Mouse (Mus musculus) lung, adult 2 months (tissue): ENCODE data around the gene Sfta2. TPM values are rescaled to one million over a fixed set of nuclear protein-coding genes. Genes with fewer than 3 reads are reported as not detected.

ENCODE experiments used
- DNase-seq: peaks from one replicate; pipeline ENCODE4 v3.0.0; 2022
- H3K4me1 ChIP-seq: fragments of 200-500 bp; 2 replicates; pipeline ENCODE4 v1.6.1; 2011; ENCODE audit warnings: low read length; ENCODE audit not compliant: control insufficient read depth, insufficient read depth
- H3K4me3 ChIP-seq: fragments of 200-500 bp; replicated peaks from 2 replicates; pipeline ENCODE3; 2011; ENCODE audit warnings: low read depth, mild to moderate bottlenecking, control low read depth, low read length; ENCODE audit errors: extremely low read depth
- CTCF ChIP-seq: fragments of 200-500 bp; IDR thresholded peaks from 2 replicates; pipeline ENCODE4 v1.5.1; 2011; ENCODE audit warnings: mild to moderate bottlenecking, low read length, control low read depth; ENCODE audit not compliant: insufficient read depth
- POLR2A ChIP-seq: fragments of 200-500 bp; IDR thresholded peaks from 2 replicates; pipeline ENCODE4 v1.6.1; 2011; ENCODE audit warnings: low read depth, mild to moderate bottlenecking, control low read depth, low read length, borderline replicate concordance; ENCODE audit errors: extremely low read depth
- WGBS: fragments of 180-500 bp; shearing (Covaris S2); methylation state at CpG from one replicate; pipeline ENCODE4 v1.1.7; 2018; 5-methylcytosine and 5-hydroxymethylcytosine counted together
- polyA plus RNA-seq: library from polyadenylated mRNA; depleted of rRNA; stranded (reverse); fragments of >200 nt; gene quantifications from 2 replicates; pipeline ENCODE4 v1.2.3, GENCODE M21; 2012

Sfta2 gene
- polyA plus RNA-seq, 1 experiment: 257 TPM

GRCm38 (mm10) chr17:35591219-35591578 lies 10.2 kb upstream of the Sfta2 start:
- Histone ChIP-seq H3K4me1 (no peaks in the 10 kb centered on the region), H3K4me3 (no peak overlapping the region)
- DNase-seq: no peak
- TF ChIP-seq CTCF (no peak), POLR2A (no peak)
- 83% methylated on average over 7 of the region's 7 CpGs for WGBS

- DNase-seq: no peak
- H3K4me1 ChIP-seq: no peaks in the 10 kb centered on the region
- no peak overlapping the region for H3K4me3 ChIP-seq
- TF ChIP-seq CTCF (no peak), POLR2A (no peak)
- 79% methylated on average over 15 of the region's 15 CpGs for WGBS
Observed at GRCm38 (mm10) chr17:35591731-35592130, 9.6 kb upstream of the Sfta2 start.

DNA sequence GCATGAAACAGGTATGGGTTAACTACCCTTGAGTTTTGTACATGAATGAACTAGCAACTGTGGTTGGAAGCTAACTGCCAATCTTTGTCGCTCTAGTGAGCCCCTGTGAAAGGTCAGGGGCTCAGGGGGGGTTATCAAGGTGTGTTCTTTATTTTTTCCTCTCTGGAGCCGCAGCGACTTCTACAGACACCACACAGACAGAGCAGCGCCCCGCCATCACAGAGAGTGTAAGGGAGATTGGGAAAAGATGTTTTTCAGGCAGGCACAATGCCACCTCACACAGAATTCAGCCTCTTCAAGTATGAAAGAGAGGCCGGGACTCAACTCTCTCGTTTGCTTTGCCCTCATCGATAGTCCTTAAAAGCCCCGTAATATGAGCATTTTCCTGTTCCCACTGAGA lies 9.2 kb upstream of the Sfta2 start:
- Histone ChIP-seq H3K4me3 (no peak overlapping the region), H3K4me1 (no peaks in the 10 kb centered on the region)
- WGBS: 59% methylated on average over 9 of the region's 9 CpGs
- TF ChIP-seq POLR2A: no peak
- no peak for DNase-seq

DNA sequence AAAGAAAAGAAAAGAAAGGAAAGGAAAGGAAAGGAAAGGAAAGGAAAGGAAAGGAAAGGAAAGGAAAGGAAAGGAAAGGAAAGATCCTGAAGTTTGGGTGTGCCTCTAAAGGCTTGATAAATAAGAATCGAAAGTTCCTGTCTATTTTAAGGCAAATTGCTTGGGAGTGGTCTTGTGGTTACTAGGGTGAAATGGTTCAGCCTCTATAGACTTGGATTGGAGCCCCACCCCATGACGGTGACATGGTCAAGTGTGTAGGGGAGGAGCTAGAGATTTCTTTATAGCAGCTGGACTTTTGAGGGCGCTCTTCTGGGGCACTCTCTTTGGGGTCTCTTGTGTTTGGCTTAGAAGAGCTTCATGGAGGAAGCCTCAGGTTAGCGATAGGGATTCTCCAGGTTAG lies 7.6 kb upstream of the Sfta2 start:
- 27% methylated on average over 4 of the region's 4 CpGs for WGBS
- TF ChIP-seq CTCF (no peak), POLR2A (no peak)
- H3K4me1 ChIP-seq: no peaks in the 10 kb centered on the region
- no peak for DNase-seq
- no peak overlapping the region for H3K4me3 ChIP-seq

DNA sequence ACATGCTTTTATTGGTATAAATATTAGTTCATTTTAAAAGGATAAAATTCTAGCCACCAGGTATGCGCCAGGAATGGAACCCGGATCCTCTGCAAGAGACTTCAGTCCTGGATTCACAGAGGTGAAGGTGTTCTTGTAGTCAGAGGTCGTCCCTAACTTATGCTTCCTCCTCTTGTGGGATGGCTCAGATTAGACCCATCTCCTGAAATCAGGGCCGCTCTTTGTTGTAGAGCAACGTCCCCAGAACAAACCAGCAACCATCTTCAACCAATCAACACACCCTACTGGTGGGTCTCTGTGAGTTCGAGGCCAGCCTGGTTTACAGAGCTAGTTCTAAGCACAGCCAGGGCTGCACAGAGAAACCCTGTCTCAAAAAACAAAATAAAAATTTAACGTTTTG lies 6.9 kb upstream of the Sfta2 start:
- no peak for DNase-seq
- no peak for TF ChIP-seq POLR2A
- TF ChIP-seq CTCF: no peak
- H3K4me1 ChIP-seq: no peaks in the 10 kb centered on the region

GRCm38 (mm10) chr17:35597399-35597798 lies 4.0 kb upstream of the Sfta2 start:
- WGBS: 91% methylated on average over 3 of the region's 3 CpGs
- no peak for DNase-seq
- Histone ChIP-seq H3K4me1 (no peaks in the 10 kb centered on the region), H3K4me3 (no peak overlapping the region)
- no peak for TF ChIP-seq POLR2A

More for the DNA sequence above, 6.9 kb upstream of the Sfta2 start:
- WGBS: 79% methylated on average over 7 of the region's 7 CpGs
- no peak overlapping the region for H3K4me3 ChIP-seq

- TF ChIP-seq POLR2A (no peak), CTCF (no peak)
- no peaks in the 10 kb centered on the region for H3K4me1 ChIP-seq
- no peak for DNase-seq
- H3K4me3 ChIP-seq: no peak overlapping the region
- 26% methylated on average over 8 of the region's 8 CpGs for WGBS
Observed at GRCm38 (mm10) chr17:35601736-35602354, 496 bp downstream of the Sfta2 start.

DNA sequence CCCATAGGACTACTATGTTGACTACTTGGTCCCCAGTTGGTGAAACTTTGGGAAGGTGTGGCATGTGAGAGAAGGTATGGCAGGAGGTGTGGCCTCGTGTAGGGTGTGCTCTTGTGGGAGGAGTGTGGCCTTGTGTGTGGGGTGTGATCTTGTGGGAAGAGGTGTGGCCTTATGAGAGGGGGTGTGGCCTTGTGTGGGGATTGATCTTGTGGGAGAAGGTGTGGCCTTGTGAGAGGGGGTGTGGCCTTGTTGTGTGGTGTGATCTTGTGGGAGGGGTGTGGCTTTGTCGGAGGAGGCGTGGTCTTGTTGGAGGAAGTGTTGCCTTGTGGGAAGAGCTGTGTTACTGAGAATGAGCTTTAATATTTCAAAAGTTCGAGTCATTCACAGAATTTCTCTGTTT lies 15.8 kb downstream of the Sfta2 start:
- DNase-seq: no peak
- H3K4me3 ChIP-seq: no peak overlapping the region
- TF ChIP-seq POLR2A (no peak), CTCF (no peak)
- no peaks in the 10 kb centered on the region for H3K4me1 ChIP-seq
- 66% methylated on average over 4 of the region's 4 CpGs for WGBS

GRCm38 (mm10) chr17:35626537-35626936 lies 25.2 kb downstream of the Sfta2 start, which contains the start of gene Gm9573:
Gene Gm9573 (minus strand): TSS chr17:35626637.
- 68% methylated on average over 7 of the region's 7 CpGs for WGBS
- TF ChIP-seq POLR2A (no peak), CTCF (no peak)
- H3K4me3 ChIP-seq: no peak within 1 kb of the TSS
- H3K4me1 ChIP-seq: no peaks in the 10 kb centered on the region
- no peak for DNase-seq

- Histone ChIP-seq H3K4me3 (no peak overlapping the region), H3K4me1 (no peaks in the 10 kb centered on the region)
- DNase-seq: peak; percentile 46
- 17% methylated on average over 1 of the region's 1 CpGs for WGBS
- TF ChIP-seq POLR2A: no peak
- TF ChIP-seq CTCF: peak; percentile 64
Observed at GRCm38 (mm10) chr17:35633992-35634391, 32.6 kb downstream of the Sfta2 start.
